Mouse (Mus musculus) CH12.LX (cell line): ENCODE data around the gene Spaca6.

Source experiments
- CTCF ChIP-seq, 2 experiments: IDR thresholded peaks in 1 of 2; conservative IDR thresholded peaks in 1 of 2; 2 replicates each; pipeline ENCODE4 v1.5.1; 2011 to 2012; ENCODE audit warnings: low read depth in 2 of 2, low read length in 2 of 2, improper control_type of control experiment in 1 of 2, inconsistent platforms in 1 of 2, mild to moderate bottlenecking in 1 of 2, moderate library complexity in 1 of 2
- EP300 ChIP-seq: IDR thresholded peaks from 2 replicates; pipeline ENCODE4 v1.6.1; 2011; ENCODE audit warnings: low read length, improper control_type of control experiment
- ETS1 ChIP-seq: conservative IDR thresholded peaks from 2 replicates; pipeline ENCODE4 v1.6.1; 2012; ENCODE audit warnings: low read depth, mild to moderate bottlenecking, inconsistent platforms, low read length, improper control_type of control experiment, moderate library complexity
- JUN ChIP-seq: IDR thresholded peaks from 2 replicates; pipeline ENCODE4 v1.6.1; 2011; ENCODE audit warnings: low read depth, mild to moderate bottlenecking, low read length, improper control_type of control experiment, moderate library complexity; ENCODE audit not compliant: insufficient read depth
- KAT2A ChIP-seq: IDR thresholded peaks from 2 replicates; pipeline ENCODE4 v1.6.1; 2012; ENCODE audit warnings: low read length, improper control_type of control experiment, inconsistent platforms; ENCODE audit not compliant: insufficient replicate concordance
- MAFK ChIP-seq: IDR thresholded peaks from 2 replicates; pipeline ENCODE4 v1.6.1; 2011; ENCODE audit warnings: low read length, improper control_type of control experiment; ENCODE audit not compliant: insufficient replicate concordance
- MAX ChIP-seq: IDR thresholded peaks from 2 replicates; pipeline ENCODE4 v1.6.1; 2011; ENCODE audit warnings: low read length, improper control_type of control experiment
- PAX5 ChIP-seq: IDR thresholded peaks from 2 replicates; pipeline ENCODE4 v1.6.1; 2012; ENCODE audit warnings: low read length, inconsistent platforms, mixed read lengths
- POLR2A ChIP-seq: IDR thresholded peaks from 2 replicates; pipeline ENCODE4 v1.6.1; 2011; ENCODE audit warnings: low read depth, mild to moderate bottlenecking, improper control_type of control experiment, low read length
- ZMIZ1 ChIP-seq: IDR thresholded peaks from 2 replicates; pipeline ENCODE4 v1.6.1; 2012; ENCODE audit warnings: low read depth, mild to moderate bottlenecking, inconsistent platforms, low read length, improper control_type of control experiment
- ZNF384 ChIP-seq: IDR thresholded peaks from 2 replicates; pipeline ENCODE4 v1.6.1; 2012; ENCODE audit warnings: low read depth, low read length, improper control_type of control experiment, inconsistent platforms

- no peak for TF ChIP-seq CTCF (conservative IDR thresholded peaks at IDR 0.05 in 1 of 2, IDR thresholded peaks at IDR 0.05 in 1 of 2; ENCODE audit: low read depth in 2 of 2, low read length in 2 of 2)
- no peak for TF ChIP-seq MAX
- no peak for TF ChIP-seq JUN
- no peak for TF ChIP-seq POLR2A
- no peak for TF ChIP-seq EP300
- no peak for TF ChIP-seq KAT2A
- TF ChIP-seq PAX5, result no peak
- no peak for TF ChIP-seq ETS1
- no peak for TF ChIP-seq MAFK
- no peak for TF ChIP-seq ZMIZ1
- TF ChIP-seq ZNF384, result no peak
Measured at GRCm38 (mm10) chr17:17889732-17890425, 62.9 kb downstream of the Spaca6 start.
